8 mouse cellular contexts compared by ENCODE assay signal in genomic region chr1:138044196-138044945, GRCm38 (mm10).
DNase-seq lines count a peak whose midpoint lies in the region; ATAC-seq and TF ChIP-seq lines count a peak whose summit lies in the region.

No protein-coding gene starts in this region.

- H3K27me3 ChIP-seq in Patski = no peaks in the 10 kb centered on the region
- no peaks in the 10 kb centered on the region for H3K27me3 ChIP-seq in hindbrain, embryonic 13.5 days

- H3K4me1 ChIP-seq in hindbrain, embryonic 13.5 days (replicated peaks) = peaks cover 11% of the 10 kb centered on the region; the same call in 1 of the 2 replicates

- H3K36me3 ChIP-seq in hindbrain, embryonic 13.5 days = no peaks in the 10 kb centered on the region

- 37% methylated on average over 10 of the region's 10 CpGs for WGBS in hindbrain, embryonic 13.5 days

- in situ Hi-C loops in Patski (cut with MboI; ENCODE audit: low pct_unique_long_range_greater_than_20kb) = loop anchor here (5.0 to 25.0 kb wide), 4 partner anchors 147 to 1482 kb away; no protein-coding TSS in a partner anchor

- CTCF ChIA-PET in Patski (lab: Charles Lee) = interaction anchor here (0.8 to 3.1 kb wide), 6 partner anchors 310 to 729 kb away, joined by 3 to 22 read pairs (median 4); no protein-coding TSS in a partner anchor

- no peak for DNase-seq in Patski (ENCODE audit: low read depth, low spot score)
- DNase-seq in cerebellum, adult 8-10 months = peak; percentile 76
- DNase-seq in frontal cortex, postnatal 14 days (ENCODE audit: low spot score in 2 of 2) = peak; percentile 34 to 68
- DNase-seq in layer of hippocampus, adult 9-11 months = peak; percentile 69
- peak; percentile 83 for DNase-seq in lung, postnatal 25 days (ENCODE audit: low spot score)
- DNase-seq in retina, postnatal 1 day = peak; percentile 92
- peak; percentile 89 for DNase-seq in thymus, postnatal 4 days

- no peak overlapping the region; the same call in 1 of the 2 replicates for H3K4me2 ChIP-seq in hindbrain, embryonic 13.5 days

- H3K27ac ChIP-seq in hindbrain, embryonic 13.5 days = no peak overlapping the region

- TF ChIP-seq CTCF in Patski (IDR thresholded peaks at IDR 0.05) = peak; percentile 74

- H3K4me3 ChIP-seq in hindbrain, embryonic 13.5 days = no peak overlapping the region

- no peak for ATAC-seq in Patski
- ATAC-seq in hindbrain, embryonic 13.5 days (ENCODE audit: low FRiP score) = peak; percentile 88

- H3K9ac ChIP-seq in hindbrain, embryonic 13.5 days = no peak overlapping the region

- no peaks in the 10 kb centered on the region for H3K9me3 ChIP-seq in hindbrain, embryonic 13.5 days

- POLR2A ChIA-PET in Patski (lab: Charles Lee) = interaction anchor here (0.7 kb wide), 2 partner anchors 461 to 600 kb away, joined by 3 to 5 read pairs; no protein-coding TSS in a partner anchor
